Mouse (Mus musculus) thymus, postnatal 36 days (tissue): ENCODE measurements around the gene Drd3.

Source experiments
- DNase-seq, 2 experiments: peaks; one replicate each; pipeline ENCODE4 v3.0.0; 2022; ENCODE audit warnings: mixed read lengths in 2 of 2

The Drd3 gene

DNA sequence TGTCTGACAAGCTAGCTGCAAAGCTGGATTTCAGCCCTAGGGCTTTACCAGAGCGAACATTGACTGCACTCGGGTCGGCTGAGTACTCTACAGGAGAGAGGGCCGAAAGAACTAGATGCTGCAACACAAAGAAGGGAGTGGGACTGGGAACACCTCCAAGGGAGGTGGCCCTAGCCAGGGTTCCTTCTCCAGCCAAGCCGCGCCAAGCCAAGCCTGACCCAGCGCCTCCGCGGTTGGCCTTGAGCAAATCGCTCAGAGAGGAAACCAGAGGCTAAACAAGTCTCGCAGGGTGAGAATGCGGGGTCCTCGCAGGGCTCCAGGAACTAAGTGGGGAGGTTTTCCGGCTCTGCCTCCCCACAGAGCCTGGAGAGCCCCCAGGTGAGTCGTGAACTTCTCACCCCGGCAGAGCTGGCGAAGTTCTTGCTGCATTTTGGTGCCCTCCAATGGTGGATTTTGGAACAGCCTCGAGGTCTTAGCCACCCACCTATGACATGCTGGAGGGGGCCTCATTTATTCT lies 48.0 kb downstream of the Drd3 start:
- DNase-seq, result peak; percentile 79 to 81

DNA sequence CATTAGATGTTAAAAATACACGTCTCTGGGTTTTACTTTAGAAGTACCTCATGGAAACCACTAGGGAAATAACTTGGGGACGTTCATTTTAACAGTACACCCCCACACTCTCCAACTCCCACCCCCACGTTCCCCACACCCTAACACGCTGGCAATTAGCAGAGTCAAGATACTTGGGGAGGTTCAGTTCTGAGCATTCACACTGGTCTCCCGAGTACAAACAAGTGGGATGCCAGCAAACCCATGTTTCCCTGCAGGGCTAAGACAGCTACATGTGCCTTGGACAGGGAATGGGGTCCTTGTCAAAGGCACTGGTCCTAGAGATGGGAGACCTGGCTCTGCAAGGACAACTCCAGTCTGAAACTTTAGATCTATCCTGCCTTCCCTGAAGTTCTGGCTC lies 48.6 kb downstream of the Drd3 start:
- DNase-seq, result no peak

DNA sequence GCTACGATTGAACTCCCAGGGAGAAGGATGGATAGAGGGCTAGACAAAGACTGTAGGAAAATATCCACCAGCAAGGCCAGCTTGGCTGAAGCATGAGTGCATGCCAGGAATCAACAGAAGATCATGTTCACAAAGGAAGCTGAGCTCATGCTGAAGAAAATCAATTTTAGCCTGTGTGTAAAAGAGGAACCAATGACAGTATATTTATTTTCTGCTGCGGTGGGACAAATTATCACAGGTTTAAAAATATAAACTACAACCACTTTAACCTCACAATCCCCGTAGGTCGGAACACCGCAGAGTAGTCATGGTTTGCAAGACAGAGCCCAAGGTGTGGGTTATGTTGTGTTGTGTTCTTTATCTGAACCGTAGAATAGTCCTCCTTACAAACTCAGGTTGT lies 50.5 kb downstream of the Drd3 start:
- no peak for DNase-seq

DNA sequence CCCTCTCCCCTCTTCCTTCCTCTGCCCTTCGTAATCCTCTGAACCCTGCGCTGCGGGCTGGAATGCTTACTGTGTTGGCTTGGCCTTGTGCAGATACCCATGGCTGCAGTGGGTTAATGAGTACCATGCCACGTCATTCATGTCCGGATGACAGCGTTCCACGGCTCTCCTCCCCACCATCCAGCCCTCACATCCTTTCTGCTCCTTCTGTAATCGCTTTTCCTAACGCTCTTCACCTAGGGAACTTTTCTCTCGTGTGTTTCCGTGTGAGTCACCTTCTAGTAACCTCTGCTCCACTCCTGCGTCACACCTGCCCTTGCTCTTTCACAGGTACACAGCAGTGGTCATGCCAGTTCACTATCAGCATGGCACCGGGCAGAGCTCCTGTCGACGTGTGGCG lies 53.2 kb downstream of the Drd3 start:
- DNase-seq, result no peak

DNA sequence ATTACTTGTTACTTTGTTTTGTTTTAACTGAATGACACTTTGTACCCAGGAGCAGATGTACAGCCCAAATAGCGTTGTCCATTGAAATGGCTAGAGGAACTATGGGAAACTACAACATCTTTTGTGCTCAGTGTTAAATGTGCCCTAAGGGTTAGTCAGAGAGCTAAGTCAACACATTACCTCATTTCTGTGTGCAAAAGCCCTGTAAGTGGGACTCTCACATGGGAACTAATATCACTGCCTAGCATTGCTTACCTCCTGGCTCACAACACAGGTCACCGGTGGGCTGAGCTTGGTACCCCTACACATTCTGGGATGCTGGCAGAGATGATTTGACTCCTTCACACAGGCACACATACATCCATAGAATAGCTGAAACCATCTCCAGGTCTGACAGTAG lies 55.6 kb downstream of the Drd3 start:
- no peak for DNase-seq

DNA sequence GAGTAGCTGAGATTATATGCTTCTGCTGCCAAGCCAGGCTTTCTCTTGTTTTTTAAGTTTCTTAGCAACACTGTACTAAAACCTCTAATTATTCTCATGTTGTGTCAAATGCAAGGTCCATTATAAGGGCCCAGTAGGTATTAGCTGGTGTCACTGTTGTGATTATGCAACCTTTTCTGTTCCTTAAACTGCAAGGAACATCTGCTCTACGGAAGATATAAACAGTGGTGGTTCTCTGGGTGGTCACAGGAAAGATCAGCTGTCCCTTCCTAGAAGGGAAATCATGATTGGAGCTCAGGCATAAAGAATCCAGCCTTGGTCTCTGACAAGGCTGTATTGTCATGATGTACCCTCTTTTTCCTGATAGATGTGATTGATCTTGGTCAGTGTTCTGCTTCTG lies 57.6 kb downstream of the Drd3 start:
- no peak for DNase-seq

DNA sequence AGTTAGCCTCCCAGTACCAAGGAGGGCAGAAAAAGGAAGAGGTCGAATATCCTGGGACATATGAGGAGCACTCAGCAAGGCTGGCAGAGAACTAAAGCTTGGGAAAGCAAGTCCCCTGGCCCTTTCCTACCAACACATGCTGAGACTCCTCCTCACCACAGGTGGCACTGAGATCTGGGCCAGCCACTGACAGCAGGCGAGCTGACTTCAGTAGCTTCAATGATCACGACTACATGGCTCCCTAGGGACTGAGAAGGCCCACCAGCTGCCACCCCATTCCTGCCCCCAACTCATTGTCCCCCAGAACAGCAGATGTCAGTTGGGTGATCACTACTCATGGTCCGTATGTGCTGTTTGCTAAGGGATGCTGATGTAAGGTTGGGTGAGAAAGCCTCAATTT lies 60.8 kb downstream of the Drd3 start:
- DNase-seq, result no peak

DNA sequence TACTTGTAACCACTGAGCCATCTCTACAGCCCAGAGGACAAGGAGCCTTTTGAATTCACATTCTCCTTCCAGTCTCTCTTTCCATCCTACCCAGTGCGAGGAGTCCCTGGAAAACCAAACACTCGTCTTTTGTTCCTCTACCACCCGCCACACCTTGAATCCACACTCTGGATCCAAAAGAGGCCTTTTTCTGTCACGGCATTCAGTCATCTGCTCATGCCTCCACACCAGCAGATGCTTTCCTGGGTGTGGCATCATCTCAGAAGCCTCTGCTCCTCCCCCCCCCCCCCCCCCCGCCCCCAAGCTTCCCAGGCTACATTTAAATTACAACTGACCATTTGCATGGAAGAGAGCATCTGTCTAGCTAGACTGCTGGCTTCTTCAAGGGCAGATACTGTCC lies 62.5 kb downstream of the Drd3 start:
- DNase-seq, result no peak

DNA sequence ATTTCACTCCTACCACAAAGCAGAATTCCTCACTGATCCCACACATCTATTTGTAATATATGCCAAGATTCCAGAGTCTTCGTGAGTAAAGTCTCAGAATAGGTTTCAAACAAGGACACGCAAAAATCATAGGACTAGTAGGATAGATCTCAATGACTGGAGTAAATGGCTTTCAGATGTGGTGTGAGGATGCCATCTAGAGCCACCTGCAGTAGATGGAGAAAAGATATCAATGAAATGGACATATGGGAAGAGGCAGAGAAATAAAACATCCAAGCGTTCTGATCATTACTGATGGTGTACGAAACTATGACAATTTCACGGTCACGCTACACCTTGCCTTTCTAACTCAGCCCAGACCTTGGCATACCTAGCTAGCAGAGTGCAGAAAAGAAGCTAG lies 64.6 kb downstream of the Drd3 start:
- DNase-seq, result no peak

DNA sequence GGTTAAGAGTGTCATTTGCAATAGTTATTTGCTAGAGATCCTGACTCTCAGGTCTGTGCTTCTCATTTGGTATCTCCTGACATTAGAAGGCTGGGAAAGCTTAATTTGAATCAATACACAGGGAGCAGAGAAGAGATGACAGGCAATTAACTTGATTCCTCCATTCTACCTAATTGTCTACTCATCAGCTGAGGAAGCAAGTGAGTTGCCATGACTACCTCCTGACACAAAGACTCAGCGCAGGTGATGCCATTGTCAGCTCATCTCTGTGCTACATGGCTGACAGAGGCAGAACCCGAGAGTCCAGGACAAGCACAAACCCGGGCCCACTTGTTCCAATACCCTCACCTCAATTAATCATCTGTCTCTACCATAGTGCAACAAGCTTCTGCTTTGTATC lies 73.7 kb downstream of the Drd3 start:
- no peak for DNase-seq

DNA sequence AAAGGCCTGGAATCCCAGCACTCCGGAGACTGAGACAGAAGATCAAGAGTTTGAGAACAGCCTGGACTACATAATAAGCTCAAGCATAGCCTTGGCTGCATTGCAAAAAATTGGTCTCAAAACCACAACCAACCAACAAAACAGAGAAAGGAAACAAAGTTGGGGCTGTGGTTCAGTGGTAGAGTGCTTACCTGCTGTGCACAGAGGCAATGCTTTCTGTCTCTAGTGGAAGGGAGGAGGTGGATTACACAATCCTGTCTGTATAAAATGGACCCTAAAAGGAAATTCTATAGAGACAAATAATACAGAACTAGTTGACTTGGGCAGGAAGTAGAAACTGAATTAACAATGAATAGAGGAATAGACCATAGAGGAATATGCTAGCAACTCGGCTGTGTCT lies 78.1 kb downstream of the Drd3 start:
- DNase-seq, result no peak

DNA sequence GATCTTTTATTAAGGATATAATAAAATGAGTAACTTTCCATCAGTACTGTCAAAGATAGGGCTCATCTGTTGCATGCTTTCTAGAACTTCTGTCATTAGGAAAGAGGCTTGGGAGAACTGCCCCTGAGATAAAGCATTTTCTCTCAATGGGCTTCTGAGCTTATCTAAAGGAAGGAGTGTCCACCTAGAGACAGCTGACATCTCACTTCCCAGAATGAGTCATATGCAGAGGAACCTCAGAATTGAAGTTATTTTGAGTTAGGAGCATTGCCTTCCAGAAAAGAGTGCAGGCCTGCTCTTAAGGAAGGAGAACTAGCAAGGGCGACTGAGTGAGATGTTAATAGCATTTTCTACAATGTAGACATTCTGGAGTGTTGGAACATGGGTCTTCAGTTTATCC lies 87.4 kb downstream of the Drd3 start:
- DNase-seq, result no peak

DNA sequence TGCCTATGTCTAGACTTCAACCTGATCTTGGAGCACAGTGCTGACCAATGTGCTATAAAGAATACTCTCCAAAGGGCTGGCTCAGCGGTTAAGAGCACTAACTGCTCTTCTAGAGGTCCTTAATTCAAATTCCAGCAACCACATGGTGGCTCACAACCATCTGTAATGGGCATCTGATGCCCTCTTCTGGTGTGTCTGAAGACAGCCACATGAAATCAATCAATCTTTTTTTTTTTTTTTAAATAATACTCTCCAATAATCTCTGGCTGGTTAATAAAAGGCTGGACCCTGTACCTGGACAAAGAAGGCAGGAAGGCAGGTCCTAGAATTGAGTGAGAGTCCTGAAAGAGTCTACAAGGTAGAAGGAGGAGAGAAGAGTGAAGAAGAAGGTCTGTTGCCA lies 96.0 kb downstream of the Drd3 start:
- no peak for DNase-seq

DNA sequence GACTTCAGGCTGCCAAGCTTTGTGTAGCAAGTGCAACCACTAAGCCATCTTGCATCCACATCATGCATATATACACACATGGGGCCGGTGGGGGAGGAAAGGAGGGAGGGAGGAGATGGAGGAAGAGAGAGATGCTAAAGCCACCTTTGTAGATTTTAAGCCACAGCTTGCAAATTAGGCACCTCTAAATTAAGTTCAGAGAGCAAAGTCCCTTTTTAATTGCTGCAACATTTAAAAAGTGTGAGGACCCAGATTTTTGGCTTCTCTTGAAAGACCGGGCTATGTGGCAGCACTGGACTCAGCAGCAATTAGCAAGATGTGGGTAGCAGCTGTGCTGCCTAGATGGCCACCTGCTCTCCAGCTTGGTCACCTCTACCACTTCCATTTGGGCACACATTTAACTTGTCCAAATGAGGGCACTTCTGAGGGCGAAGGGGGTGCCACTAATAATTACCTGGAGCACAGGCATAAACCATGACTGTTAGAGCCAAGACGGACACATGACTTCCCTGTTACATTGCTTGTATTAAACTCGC lies 105.2 kb downstream of the Drd3 start:
- DNase-seq, result no peak

DNA sequence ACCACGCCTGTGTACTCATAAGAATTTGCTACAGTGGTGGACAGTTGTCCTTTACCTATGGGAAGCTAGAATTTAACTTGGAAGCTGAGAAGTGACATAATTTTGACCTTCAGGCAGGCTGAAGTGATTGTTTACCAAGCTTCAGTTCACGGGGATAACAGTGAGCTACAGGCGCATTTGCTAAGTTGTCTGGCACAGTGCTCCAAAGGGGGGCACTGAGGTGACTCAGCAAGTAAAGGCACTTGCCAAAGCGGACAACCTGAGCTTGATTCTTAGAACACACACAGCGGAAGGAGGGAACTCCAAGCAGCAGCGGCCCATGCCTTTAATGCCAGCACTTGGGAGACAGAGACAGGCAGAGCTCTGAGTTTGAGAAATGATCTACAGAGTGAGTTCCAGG lies 106.8 kb downstream of the Drd3 start:
- DNase-seq, result no peak

DNA sequence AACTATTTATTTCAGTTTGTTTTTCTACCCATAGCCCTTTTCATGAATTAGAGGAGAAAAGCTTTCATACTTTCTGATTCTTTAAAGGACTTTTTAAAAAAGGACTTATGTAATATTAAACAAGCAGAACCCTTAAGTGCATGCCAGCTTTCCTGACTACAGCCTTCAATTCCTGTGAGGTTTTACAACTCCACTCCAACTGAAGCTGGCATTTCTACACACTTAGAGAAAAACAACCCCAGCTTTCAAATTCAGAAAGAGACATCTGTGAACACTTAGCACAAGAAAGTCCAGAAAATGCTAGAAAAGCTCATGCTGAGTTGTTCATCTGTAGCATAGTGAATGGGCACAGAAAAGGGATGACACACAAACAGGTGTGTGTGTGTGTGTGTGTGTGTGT lies 116.0 kb downstream of the Drd3 start:
- no peak for DNase-seq

DNA sequence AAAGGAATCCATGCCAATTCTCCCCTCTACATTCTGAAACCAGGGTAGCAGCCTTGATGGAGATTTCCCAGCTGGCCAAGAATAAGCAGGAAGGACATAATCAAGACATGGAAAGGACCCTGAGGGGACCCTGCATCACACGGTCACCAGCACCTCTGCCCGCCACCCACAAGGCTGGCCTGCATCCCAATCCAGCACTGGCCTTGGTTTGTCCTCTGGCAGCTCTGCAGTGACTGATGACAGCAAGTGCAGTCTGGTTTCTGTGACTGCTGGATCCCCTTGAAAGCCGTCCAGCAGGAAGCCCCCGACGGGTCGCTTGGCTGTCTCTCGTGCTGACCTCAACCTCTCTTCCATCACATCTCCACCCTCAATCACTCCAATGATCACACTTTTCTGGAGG lies 117.6 kb downstream of the Drd3 start:
- no peak for DNase-seq
